Mouse (Mus musculus) forebrain, embryonic 13.5 days (tissue): ENCODE measurements around the gene Zfp142. TPM values are rescaled to one million over a fixed set of nuclear protein-coding genes. Genes with fewer than 3 reads are reported as not detected.

ENCODE experiments used
- ATAC-seq: fragments of 200-750 bp; cut with Nextera tagmentation; 2 replicates; pipeline ENCODE4 v1.8.0; 2017
- H3K27ac ChIP-seq: fragments of 300-500 bp; sonication (generic); 2 replicates; pipeline ENCODE4 v1.5.1; 2015; ENCODE audit warnings: inconsistent platforms, mild to moderate bottlenecking, moderate library complexity
- H3K27me3 ChIP-seq: fragments of 300-500 bp; sonication (generic); 2 replicates; pipeline ENCODE4 v1.6.1; 2015; ENCODE audit warnings: mild to moderate bottlenecking, inconsistent platforms
- H3K36me3 ChIP-seq: fragments of 300-500 bp; sonication (generic); 2 replicates; pipeline ENCODE4 v1.6.1; 2015; ENCODE audit warnings: mild to moderate bottlenecking, inconsistent platforms; ENCODE audit not compliant: poor library complexity, severe bottlenecking
- H3K4me1 ChIP-seq: fragments of 300-500 bp; sonication (generic); 2 replicates; pipeline ENCODE4 v1.6.1; 2015; ENCODE audit warnings: inconsistent platforms
- H3K4me2 ChIP-seq: fragments of 300-500 bp; sonication (generic); 2 replicates; pipeline ENCODE4 v1.6.1; 2015; ENCODE audit warnings: inconsistent platforms, mild to moderate bottlenecking, moderate library complexity
- H3K4me3 ChIP-seq: fragments of 300-500 bp; sonication (generic); 2 replicates; pipeline ENCODE4 v1.5.1; 2015; ENCODE audit warnings: mild to moderate bottlenecking, inconsistent platforms
- H3K9ac ChIP-seq: fragments of 300-500 bp; sonication (generic); 2 replicates; pipeline ENCODE4 v1.6.1; 2015; ENCODE audit warnings: mild to moderate bottlenecking, inconsistent platforms
- H3K9me3 ChIP-seq: fragments of 300-500 bp; sonication (generic); replicated peaks from 2 replicates; pipeline ENCODE4 v1.6.1; 2016; ENCODE audit warnings: inconsistent platforms
- WGBS: fragments of 180-500 bp; shearing (Covaris S2); methylation state at CpG from one replicate; pipeline ENCODE4 v1.1.7; 2015; 5-methylcytosine and 5-hydroxymethylcytosine counted together
- polyA plus RNA-seq: library from polyadenylated mRNA; unstranded; fragments of >200 nt; fragmentation: Nextera tagmentation; extraction: Ambion mirVana; gene quantifications from 2 replicates; pipeline ENCODE4 v1.2.1, GENCODE M21; 2015

Gene Zfp142
- 9.2 and 9.3 TPM in 2 replicates for polyA plus RNA-seq

- H3K4me2 ChIP-seq: peak within 1 kb of the TSS; percentile 96
- no peaks in the 10 kb centered on the region for H3K27me3 ChIP-seq
- peak within 1 kb of the TSS; percentile 88 for H3K27ac ChIP-seq
- H3K36me3 ChIP-seq: peaks cover 36% of the 10 kb centered on the region
- H3K9ac ChIP-seq: peak within 1 kb of the TSS; percentile 88
- peak within 1 kb of the TSS; percentile 85 for H3K4me3 ChIP-seq
- WGBS: under 1% methylated on average over 48 of the region's 48 CpGs
- peaks cover 32% of the 10 kb centered on the region for H3K4me1 ChIP-seq
- peak; percentile 99 for ATAC-seq
- H3K9me3 ChIP-seq: no peaks in the 10 kb centered on the region
Measured at GRCm38 (mm10) chr1:74587773-74588445, at the start of gene Zfp142, which contains the start of gene Bcs1l. TSS of gene Zfp142 (minus strand) at chr1:74588246. TSS of gene Bcs1l (plus strand) at chr1:74588289.

- 84% methylated on average over 4 of the region's 4 CpGs for WGBS
- ATAC-seq: no peak
- Histone ChIP-seq H3K27ac (no peak overlapping the region), H3K4me1 (no peaks in the 10 kb centered on the region), H3K36me3 (peaks cover 39% of the 10 kb centered on the region), H3K9ac (no peak overlapping the region), H3K4me2 (no peak overlapping the region), H3K9me3 (no peaks in the 10 kb centered on the region), H3K27me3 (no peaks in the 10 kb centered on the region), H3K4me3 (no peak overlapping the region)
Measured at GRCm38 (mm10) chr1:74632734-74633133, 44.7 kb upstream of the Zfp142 start.

GRCm38 (mm10) chr1:74628001-74628400, 40.0 kb upstream of the Zfp142 start:
- H3K4me1 ChIP-seq: no peaks in the 10 kb centered on the region
- no peak overlapping the region for H3K4me2 ChIP-seq
- peaks cover 58% of the 10 kb centered on the region for H3K36me3 ChIP-seq
- no peaks in the 10 kb centered on the region for H3K9me3 ChIP-seq
- 43% methylated on average over 7 of the region's 7 CpGs for WGBS
- H3K9ac ChIP-seq: no peak overlapping the region
- H3K27me3 ChIP-seq: no peaks in the 10 kb centered on the region
- no peak overlapping the region for H3K4me3 ChIP-seq
- H3K27ac ChIP-seq: no peak overlapping the region
- no peak for ATAC-seq

- Histone ChIP-seq H3K4me1 (no peaks in the 10 kb centered on the region), H3K27me3 (no peaks in the 10 kb centered on the region), H3K9ac (no peak overlapping the region), H3K27ac (no peak overlapping the region), H3K4me3 (no peak overlapping the region), H3K36me3 (peaks cover 70% of the 10 kb centered on the region), H3K4me2 (no peak overlapping the region), H3K9me3 (no peaks in the 10 kb centered on the region)
- 87% methylated on average over 4 of the region's 4 CpGs for WGBS
- ATAC-seq: no peak
Measured at GRCm38 (mm10) chr1:74626076-74626475, 38.0 kb upstream of the Zfp142 start.

- Histone ChIP-seq H3K27me3 (no peaks in the 10 kb centered on the region), H3K27ac (no peak overlapping the region), H3K36me3 (peaks cover 70% of the 10 kb centered on the region), H3K9me3 (no peaks in the 10 kb centered on the region), H3K4me3 (no peak overlapping the region), H3K4me1 (no peaks in the 10 kb centered on the region), H3K9ac (no peak overlapping the region), H3K4me2 (no peak overlapping the region)
- WGBS: 100% methylated on average over 1 of the region's 1 CpGs
- no peak for ATAC-seq
Measured at GRCm38 (mm10) chr1:74624183-74624582, 36.1 kb upstream of the Zfp142 start.

- Histone ChIP-seq H3K9ac (peak within 1 kb of the TSS; percentile 89), H3K4me2 (peak within 1 kb of the TSS; percentile 89), H3K27me3 (no peaks in the 10 kb centered on the region), H3K9me3 (no peaks in the 10 kb centered on the region), H3K36me3 (peaks cover 45% of the 10 kb centered on the region), H3K4me3 (peak within 1 kb of the TSS; percentile 91), H3K4me1 (peaks cover 16% of the 10 kb centered on the region), H3K27ac (peak within 1 kb of the TSS; percentile 67)
- WGBS: 10% methylated on average over 25 of the region's 25 CpGs
- ATAC-seq: peak; percentile 95
Measured at GRCm38 (mm10) chr1:74601267-74601962, 13.4 kb upstream of the Zfp142 start, which contains the start of the genes Rnf25 and Stk36. TSS of gene Rnf25 (minus strand) at chr1:74601397. TSS of gene Stk36 (plus strand) at chr1:74601445.

GRCm38 (mm10) chr1:74600501-74601266, 12.6 kb upstream of the Zfp142 start:
- peak overlapping the region; percentile 89 for H3K4me2 ChIP-seq
- H3K4me1 ChIP-seq: peaks cover 16% of the 10 kb centered on the region
- H3K9me3 ChIP-seq: no peaks in the 10 kb centered on the region
- 9% methylated on average over 26 of the region's 26 CpGs for WGBS
- no peak overlapping the region for H3K27ac ChIP-seq
- peak overlapping the region; percentile 89 for H3K9ac ChIP-seq
- peaks cover 48% of the 10 kb centered on the region for H3K36me3 ChIP-seq
- peak overlapping the region; percentile 91 for H3K4me3 ChIP-seq
- no peaks in the 10 kb centered on the region for H3K27me3 ChIP-seq
- peak; percentile 75 for ATAC-seq

GRCm38 (mm10) chr1:74594434-74594833, 6.4 kb upstream of the Zfp142 start:
- no peak overlapping the region for H3K27ac ChIP-seq
- H3K27me3 ChIP-seq: no peaks in the 10 kb centered on the region
- H3K36me3 ChIP-seq: peaks cover 88% of the 10 kb centered on the region
- no peak overlapping the region for H3K9ac ChIP-seq
- WGBS: 89% methylated on average over 8 of the region's 8 CpGs
- no peaks in the 10 kb centered on the region for H3K9me3 ChIP-seq
- H3K4me3 ChIP-seq: no peak overlapping the region
- no peak for ATAC-seq
- no peak overlapping the region for H3K4me2 ChIP-seq
- H3K4me1 ChIP-seq: 0 out of 2 replicates have a peak, but pooled peaks cover under 1% of the 10 kb centered on the region

GRCm38 (mm10) chr1:74587233-74587772, 743 bp downstream of the Zfp142 start:
- ATAC-seq: no peak

GRCm38 (mm10) chr1:74584616-74585398, 3.2 kb downstream of the Zfp142 start:
- H3K4me2 ChIP-seq: no peak overlapping the region
- 96% methylated on average over 3 of the region's 3 CpGs for WGBS
- H3K4me3 ChIP-seq: no peak overlapping the region
- no peaks in the 10 kb centered on the region for H3K27me3 ChIP-seq
- no peak for ATAC-seq
- H3K9ac ChIP-seq: no peak overlapping the region
- H3K4me1 ChIP-seq: peaks cover 32% of the 10 kb centered on the region
- peaks cover 18% of the 10 kb centered on the region for H3K36me3 ChIP-seq
- no peaks in the 10 kb centered on the region for H3K9me3 ChIP-seq
- no peak overlapping the region for H3K27ac ChIP-seq

More at GRCm38 (mm10) chr1:74587233-74587772, 743 bp downstream of the Zfp142 start:
- Histone ChIP-seq H3K4me1 (peaks cover 32% of the 10 kb centered on the region), H3K4me3 (peak overlapping the region; percentile 85), H3K9me3 (no peaks in the 10 kb centered on the region), H3K9ac (peak overlapping the region; percentile 88), H3K27ac (peak overlapping the region; percentile 88), H3K36me3 (peaks cover 33% of the 10 kb centered on the region), H3K27me3 (no peaks in the 10 kb centered on the region), H3K4me2 (peak overlapping the region; percentile 96)
- under 1% methylated on average over 23 of the region's 24 CpGs for WGBS

GRCm38 (mm10) chr1:74582621-74583020, 5.4 kb downstream of the Zfp142 start:
- no peak overlapping the region for H3K27ac ChIP-seq
- H3K27me3 ChIP-seq: no peaks in the 10 kb centered on the region
- H3K4me1 ChIP-seq: peaks cover 22% of the 10 kb centered on the region
- no peaks in the 10 kb centered on the region for H3K9me3 ChIP-seq
- no peak overlapping the region for H3K4me2 ChIP-seq
- H3K9ac ChIP-seq: no peak overlapping the region
- H3K36me3 ChIP-seq: peaks cover 38% of the 10 kb centered on the region
- no peak overlapping the region for H3K4me3 ChIP-seq
- ATAC-seq: no peak
- WGBS: 73% methylated on average over 3 of the region's 3 CpGs
